Mouse (Mus musculus) midbrain, embryonic 11.5 days (tissue): ENCODE measurements around the gene Hoxc8. TPM values are rescaled to one million over a fixed set of nuclear protein-coding genes. Genes with fewer than 3 reads are reported as not detected.

Experiments
- ATAC-seq: fragments of 200-750 bp; cut with Nextera tagmentation; 2 replicates; pipeline ENCODE4 v1.8.0; 2017; ENCODE audit warnings: moderate TSS enrichment, moderate library complexity; ENCODE audit not compliant: low FRiP score
- DNase-seq: peaks from one replicate; pipeline ENCODE4 v3.0.0; 2015; ENCODE audit warnings: low spot score; ENCODE audit errors: missing footprints
- H3K27ac ChIP-seq: fragments of 300-500 bp; sonication (generic); 2 replicates; pipeline ENCODE4 v1.5.1; 2014; ENCODE audit warnings: low read depth, low read length
- H3K27me3 ChIP-seq: fragments of 300-500 bp; sonication (generic); 2 replicates; pipeline ENCODE4 v1.6.1; 2014; ENCODE audit warnings: mild to moderate bottlenecking, low read length, moderate library complexity, mixed read lengths; ENCODE audit not compliant: control insufficient read depth, insufficient read depth
- H3K36me3 ChIP-seq: fragments of 300-500 bp; sonication (generic); 2 replicates; pipeline ENCODE4 v1.6.1; 2014; ENCODE audit warnings: mild to moderate bottlenecking, low read length, moderate library complexity, mixed read lengths; ENCODE audit not compliant: control insufficient read depth, insufficient read depth
- H3K4me1 ChIP-seq: fragments of 300-500 bp; sonication (generic); 2 replicates; pipeline ENCODE4 v1.6.1; 2014; ENCODE audit warnings: low read length; ENCODE audit not compliant: control insufficient read depth, insufficient read depth
- H3K4me2 ChIP-seq: fragments of 300-500 bp; sonication (generic); 2 replicates; pipeline ENCODE4 v1.6.1; 2014; ENCODE audit warnings: mild to moderate bottlenecking, moderate library complexity
- H3K4me3 ChIP-seq: fragments of 300-500 bp; sonication (generic); 2 replicates; pipeline ENCODE4 v1.5.1; 2014; ENCODE audit warnings: low read depth, low read length
- H3K9ac ChIP-seq: fragments of 300-500 bp; sonication (generic); 2 replicates; pipeline ENCODE4 v1.6.1; 2014; ENCODE audit warnings: low read length
- H3K9me3 ChIP-seq: fragments of 300-500 bp; sonication (generic); 2 replicates; pipeline ENCODE4 v1.6.1; 2016; ENCODE audit warnings: low read length; ENCODE audit not compliant: control insufficient read depth
- WGBS: fragments of 180-500 bp; shearing (Covaris S2); extraction: QIAGEN DNeasy Blood & Tissue Kit; methylation state at CpG from one replicate; pipeline ENCODE4 v1.1.7; 2014; 5-methylcytosine and 5-hydroxymethylcytosine counted together
- polyA plus RNA-seq: library from polyadenylated mRNA; unstranded; fragments of >200 nt; fragmentation: Nextera tagmentation; extraction: Ambion mirVana; gene quantifications from 2 replicates; pipeline ENCODE4 v1.2.1, GENCODE M21; 2014

Gene Hoxc8
- polyA plus RNA-seq, 1 experiment from 2014 or later, result not detected

DNA sequence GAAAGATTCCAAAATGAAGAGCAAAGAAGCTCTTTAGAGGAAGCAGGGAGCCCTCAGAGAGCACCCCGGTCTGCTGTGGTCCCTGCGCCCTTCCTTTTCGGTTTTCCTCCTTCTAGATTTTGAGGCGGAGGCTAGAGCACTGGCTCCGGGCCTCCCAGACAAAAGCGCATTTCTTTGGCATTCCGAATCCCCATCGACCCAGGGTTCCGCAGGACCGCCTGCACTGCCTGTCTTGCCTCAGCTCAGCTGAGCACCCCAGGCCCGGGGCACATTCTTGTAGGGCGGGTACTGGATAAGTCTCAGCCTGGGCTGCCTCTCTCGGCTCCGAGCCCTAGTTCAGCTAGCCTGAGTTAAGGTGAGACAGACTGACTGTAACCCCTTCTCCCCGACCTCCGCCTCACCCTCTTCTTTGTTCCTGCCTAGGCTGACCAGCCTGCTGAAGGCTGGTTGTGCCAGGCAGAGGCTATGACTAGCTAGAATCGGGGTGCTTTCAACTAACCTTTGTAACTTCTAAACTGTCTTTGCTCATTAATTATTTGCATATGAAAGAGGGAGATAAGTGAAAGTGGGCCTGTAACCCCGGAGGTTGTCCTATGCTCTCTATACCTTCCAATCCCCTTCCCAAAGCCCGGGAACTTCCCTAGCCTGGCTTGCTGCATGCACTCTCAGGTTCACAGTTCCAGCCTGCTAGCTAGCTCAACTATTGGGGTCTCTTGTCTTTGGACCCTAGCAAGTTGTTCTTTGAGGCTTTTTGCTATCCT, 25.2 kb downstream of the Hoxc8 start:
- DNase-seq, result no peak
- H3K4me3 ChIP-seq, result no peak overlapping the region
- no peaks in the 10 kb centered on the region for H3K4me1 ChIP-seq
- H3K9me3 ChIP-seq, result no peaks in the 10 kb centered on the region
- H3K4me2 ChIP-seq, result no peak overlapping the region
- no peak for ATAC-seq
- no peaks in the 10 kb centered on the region for H3K36me3 ChIP-seq
- no peak overlapping the region for H3K9ac ChIP-seq
- WGBS, result under 1% methylated on average over 19 of the region's 19 CpGs
- peaks cover 99% of the 10 kb centered on the region for H3K27me3 ChIP-seq
- no peak overlapping the region for H3K27ac ChIP-seq

- DNase-seq (no peak), ATAC-seq (no peak)
- Histone ChIP-seq H3K4me2 (no peak within 1 kb of the TSS), H3K9me3 (no peaks in the 10 kb centered on the region), H3K4me1 (no peaks in the 10 kb centered on the region), H3K4me3 (no peak within 1 kb of the TSS), H3K9ac (no peak within 1 kb of the TSS), H3K36me3 (no peaks in the 10 kb centered on the region), H3K27ac (no peak within 1 kb of the TSS), H3K27me3 (peaks cover 100% of the 10 kb centered on the region)
- WGBS, result 2% methylated on average over 9 of the region's 9 CpGs
These were observed 28.2 kb downstream of the Hoxc8 start, which contains the start of gene Hoxc4 for GRCm38 (mm10) chr15:103018636-103019035. Gene Hoxc4 (plus strand): TSS chr15:103018934.

DNA sequence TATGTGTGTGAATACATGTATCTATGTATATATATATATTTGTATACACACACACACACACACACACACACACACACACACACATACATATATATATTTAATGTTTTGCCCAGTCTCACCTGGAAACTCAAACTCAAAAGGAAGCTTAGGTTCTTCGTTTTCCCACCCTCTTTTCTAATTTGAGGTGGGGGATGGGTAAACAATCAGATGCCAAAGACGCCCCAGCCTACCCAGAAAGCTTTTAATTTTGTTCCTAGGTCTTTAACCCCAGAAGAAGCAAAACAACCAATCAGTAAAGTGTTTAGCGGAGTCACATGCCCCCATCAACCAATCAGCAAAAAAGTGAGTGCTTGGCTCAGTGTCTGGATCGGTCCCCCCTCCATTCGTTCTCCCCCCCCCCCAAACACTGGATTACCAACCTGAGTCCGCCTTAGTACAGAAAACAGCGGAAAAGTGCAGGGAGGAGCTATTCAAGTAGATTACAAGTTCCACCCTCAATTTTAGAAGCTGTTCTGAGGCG, 30.6 kb downstream of the Hoxc8 start:
- H3K27ac ChIP-seq, result no peak overlapping the region
- no peaks in the 10 kb centered on the region for H3K9me3 ChIP-seq
- DNase-seq (no peak), ATAC-seq (no peak)
- no peak overlapping the region for H3K4me3 ChIP-seq
- no peaks in the 10 kb centered on the region for H3K4me1 ChIP-seq
- under 1% methylated on average over 8 of the region's 8 CpGs for WGBS
- peaks cover 100% of the 10 kb centered on the region for H3K27me3 ChIP-seq
- no peak overlapping the region for H3K9ac ChIP-seq
- H3K4me2 ChIP-seq, result no peak overlapping the region
- no peaks in the 10 kb centered on the region for H3K36me3 ChIP-seq

DNA sequence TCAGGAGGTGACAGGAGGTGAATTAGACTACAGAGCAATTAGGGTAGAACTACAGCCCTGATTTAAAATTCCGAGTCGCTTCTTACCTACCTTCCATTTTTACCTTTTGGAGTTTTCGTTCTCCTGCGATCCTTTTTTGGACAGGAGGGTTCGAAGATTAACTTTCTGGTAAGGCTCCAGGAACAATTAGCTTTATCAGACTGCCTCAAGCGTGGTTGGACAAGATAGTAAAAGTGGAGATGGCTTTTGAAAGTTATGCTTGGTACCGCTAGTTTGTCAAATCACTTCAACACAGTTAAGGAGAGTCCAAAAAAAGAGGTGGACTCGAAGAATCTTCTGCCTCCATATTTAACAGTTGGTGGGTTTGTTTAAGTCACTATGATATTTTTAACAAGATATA, 31.1 kb downstream of the Hoxc8 start:
- H3K27ac ChIP-seq, result no peak overlapping the region
- peaks cover 100% of the 10 kb centered on the region for H3K27me3 ChIP-seq
- no peak overlapping the region for H3K4me3 ChIP-seq
- WGBS, result 6% methylated on average over 8 of the region's 8 CpGs
- no peaks in the 10 kb centered on the region for H3K36me3 ChIP-seq
- no peaks in the 10 kb centered on the region for H3K9me3 ChIP-seq
- ATAC-seq (no peak), DNase-seq (no peak)
- H3K4me2 ChIP-seq, result no peak overlapping the region
- no peaks in the 10 kb centered on the region for H3K4me1 ChIP-seq
- H3K9ac ChIP-seq, result no peak overlapping the region

GRCm38 (mm10) chr15:103024131-103024530, 33.7 kb downstream of the Hoxc8 start:
- no peaks in the 10 kb centered on the region for H3K9me3 ChIP-seq
- no peak overlapping the region for H3K4me3 ChIP-seq
- H3K4me2 ChIP-seq, result no peak overlapping the region
- ATAC-seq, result no peak
- H3K4me1 ChIP-seq, result no peaks in the 10 kb centered on the region
- no peak overlapping the region for H3K9ac ChIP-seq
- H3K27me3 ChIP-seq, result peaks cover 100% of the 10 kb centered on the region
- WGBS, result 6% methylated on average over 2 of the region's 2 CpGs
- no peak overlapping the region for H3K27ac ChIP-seq
- DNase-seq, result no peak
- no peaks in the 10 kb centered on the region for H3K36me3 ChIP-seq

- DNase-seq, result no peak
- Histone ChIP-seq H3K9ac (no peak overlapping the region), H3K9me3 (no peaks in the 10 kb centered on the region), H3K36me3 (no peaks in the 10 kb centered on the region), H3K27ac (no peak overlapping the region), H3K4me3 (no peak overlapping the region), H3K4me1 (no peaks in the 10 kb centered on the region), H3K4me2 (no peak overlapping the region), H3K27me3 (peaks cover 98% of the 10 kb centered on the region)
- 1% methylated on average over 43 of the region's 43 CpGs for WGBS
- ATAC-seq, result no peak
These were observed 37.1 kb downstream of the Hoxc8 start for GRCm38 (mm10) chr15:103027266-103028235.

DNA sequence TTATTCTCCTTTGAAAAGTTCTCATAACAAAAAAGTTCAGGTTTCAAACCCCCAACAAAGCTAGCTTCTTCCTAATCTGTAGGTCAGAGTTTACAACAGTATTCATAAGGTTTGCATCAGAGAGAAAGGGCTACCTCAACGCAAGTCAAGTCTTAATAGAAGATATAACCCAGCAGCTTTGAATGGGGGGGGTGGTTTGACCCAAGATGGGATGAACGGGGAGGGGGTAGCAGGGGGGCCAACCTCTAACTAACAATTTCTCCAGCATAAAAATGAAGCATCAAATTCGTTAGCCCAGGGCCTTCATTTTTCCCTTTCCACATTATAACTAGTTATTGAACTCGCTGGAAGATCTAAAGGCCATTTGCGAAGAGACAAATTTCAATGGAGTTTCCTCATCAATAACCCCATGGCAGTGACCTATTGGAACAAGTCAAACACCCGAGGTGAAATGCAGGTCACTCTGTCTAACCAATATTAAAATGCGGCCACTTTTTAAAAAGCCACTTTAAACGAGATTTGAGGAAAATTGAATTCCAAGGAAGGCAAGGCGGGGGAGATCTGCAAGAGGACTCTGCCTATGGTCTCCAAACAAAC, 38.6 kb downstream of the Hoxc8 start:
- DNase-seq (peak; percentile 92), ATAC-seq (no peak)
- Histone ChIP-seq H3K4me2 (no peak overlapping the region), H3K27ac (no peak overlapping the region), H3K36me3 (no peaks in the 10 kb centered on the region), H3K4me1 (no peaks in the 10 kb centered on the region), H3K9me3 (no peaks in the 10 kb centered on the region), H3K27me3 (peaks cover 98% of the 10 kb centered on the region), H3K9ac (no peak overlapping the region), H3K4me3 (no peak overlapping the region)
- 7% methylated on average over 9 of the region's 9 CpGs for WGBS

- DNase-seq (peak; percentile 90), ATAC-seq (no peak)
- Histone ChIP-seq H3K27ac (no peak overlapping the region), H3K9ac (no peak overlapping the region), H3K9me3 (no peaks in the 10 kb centered on the region), H3K27me3 (peaks cover 98% of the 10 kb centered on the region), H3K4me1 (no peaks in the 10 kb centered on the region), H3K4me2 (no peak overlapping the region), H3K36me3 (no peaks in the 10 kb centered on the region), H3K4me3 (no peak overlapping the region)
- WGBS, result under 1% methylated on average over 8 of the region's 8 CpGs
These were observed 39.7 kb downstream of the Hoxc8 start for GRCm38 (mm10) chr15:103030142-103030541.
